In the genomic region with DNA sequence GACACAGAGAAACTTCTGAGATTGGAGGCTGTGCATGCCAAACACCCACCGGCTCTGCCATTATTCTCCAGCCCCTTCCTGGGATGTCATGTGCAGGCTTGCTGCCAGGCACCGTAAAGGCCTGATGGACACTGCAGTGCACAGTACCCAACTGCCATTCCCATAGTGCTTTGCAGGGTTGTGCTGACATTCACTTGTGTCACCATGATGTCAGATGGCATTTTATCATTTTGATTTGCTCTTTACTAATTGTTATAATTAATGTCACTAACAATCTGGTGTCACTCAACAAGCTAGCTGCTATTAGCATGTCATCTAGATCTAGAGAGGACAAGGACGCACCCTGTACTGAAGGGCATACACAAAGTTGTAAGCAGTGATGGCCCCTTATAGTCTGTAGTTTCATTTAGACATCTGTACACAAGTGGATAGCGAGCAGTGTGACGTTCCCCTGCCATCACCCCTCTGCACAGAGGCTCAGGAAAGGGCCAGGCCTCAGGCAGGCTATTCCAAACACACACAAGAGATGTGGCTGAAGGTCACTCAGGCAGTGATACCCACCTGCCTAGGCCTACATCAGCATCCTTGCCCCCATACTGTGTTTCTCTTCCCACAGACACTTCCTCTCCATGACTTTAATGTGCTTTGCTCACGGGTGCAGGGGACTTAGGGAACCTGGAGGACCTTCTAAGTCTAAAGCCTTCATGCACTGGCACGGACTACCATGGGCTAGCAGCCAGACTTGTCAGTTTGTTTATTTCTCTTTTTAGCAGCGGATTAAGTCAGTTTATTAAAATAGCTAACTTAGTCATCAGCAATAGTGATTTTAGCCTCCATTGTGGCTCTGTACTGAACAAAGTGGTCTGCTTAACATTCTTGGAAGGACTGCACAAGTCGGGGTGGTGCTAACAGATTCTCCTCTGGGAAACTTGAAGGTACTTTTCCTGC, we compare ENCODE assay signal across 11 mouse cellular contexts.
DNase-seq lines count a peak whose midpoint lies in the region; ATAC-seq lines count a peak whose summit lies in the region.
"Had no signal": no experiment of that assay in that cellular context is flagged by ENCODE, and none has a peak within 500 bp of the region (broad histone marks: within the 10 kb centered on the region; RNA-seq: fewer than 3 reads in every experiment).

No protein-coding gene starts in this region.

- H3K27ac ChIP-seq in lung, embryonic 15.5 days = peak overlapping the region; percentile 21; the same call in 1 of the 2 replicates
- no peak overlapping the region for H3K27ac ChIP-seq in forebrain, embryonic 13.5 days
- H3K27ac ChIP-seq in intestine, embryonic 16.5 days (ENCODE audit: low read length) = no peak overlapping the region
- H3K27ac ChIP-seq: kidney, postnatal 0 days; neural tube, embryonic 13.5 days had no signal

- 40% methylated on average over 9 of the region's 9 CpGs for WGBS in lung, embryonic 15.5 days
- WGBS in forebrain, embryonic 13.5 days = 80% methylated on average over 9 of the region's 9 CpGs
- 62% methylated on average over 9 of the region's 9 CpGs for WGBS in intestine, embryonic 16.5 days

- peak; percentile 22 for DNase-seq in adrenal gland, postnatal 14 days
- DNase-seq in adrenal gland, postnatal 25 days = no peak
- peak; percentile 21 to 32 for DNase-seq in urinary bladder, postnatal 36 days (ENCODE audit: low spot score in 2 of 2)
- DNase-seq in urinary bladder, adult 2 months (ENCODE audit: low spot score) = no peak
- no peak for DNase-seq in cerebellum, adult 8-10 months
- DNase-seq: thymus, postnatal 36 days had no signal

- H3K4me2 ChIP-seq in lung, embryonic 15.5 days = no peak overlapping the region
- H3K4me2 ChIP-seq in forebrain, embryonic 13.5 days = no peak overlapping the region
- no peak overlapping the region for H3K4me2 ChIP-seq in intestine, embryonic 16.5 days (ENCODE audit: low read depth, low read length)
- H3K4me2 ChIP-seq: neural tube, embryonic 13.5 days had no signal

- no peak overlapping the region for H3K9ac ChIP-seq in lung, embryonic 15.5 days
- H3K9ac ChIP-seq in forebrain, embryonic 13.5 days = no peak overlapping the region
- H3K9ac ChIP-seq in intestine, embryonic 16.5 days (ENCODE audit: low read depth, low read length) = no peak overlapping the region
- H3K9ac ChIP-seq: neural tube, embryonic 13.5 days had no signal

- no peaks in the 10 kb centered on the region for H3K27me3 ChIP-seq in lung, embryonic 15.5 days
- no peaks in the 10 kb centered on the region for H3K27me3 ChIP-seq in forebrain, embryonic 13.5 days
- H3K27me3 ChIP-seq in intestine, embryonic 16.5 days (replicated peaks; ENCODE audit: control insufficient read depth, insufficient read depth, low read length) = no peaks in the 10 kb centered on the region
- H3K27me3 ChIP-seq: neural tube, embryonic 13.5 days had no signal

- H3K36me3 ChIP-seq in lung, embryonic 15.5 days = no peaks in the 10 kb centered on the region
- peaks cover 6% of the 10 kb centered on the region; the same call in 1 of the 2 replicates for H3K36me3 ChIP-seq in forebrain, embryonic 13.5 days (ENCODE audit: poor library complexity, severe bottlenecking)
- no peaks in the 10 kb centered on the region for H3K36me3 ChIP-seq in intestine, embryonic 16.5 days (ENCODE audit: control insufficient read depth, insufficient read depth, low read length)
- H3K36me3 ChIP-seq: neural tube, embryonic 13.5 days had no signal

- no peaks in the 10 kb centered on the region for H3K9me3 ChIP-seq in lung, embryonic 15.5 days
- H3K9me3 ChIP-seq in forebrain, embryonic 13.5 days (replicated peaks) = no peaks in the 10 kb centered on the region; the same call in 1 of the 2 replicates
- H3K9me3 ChIP-seq in intestine, embryonic 16.5 days (ENCODE audit: control insufficient read depth, low read length) = no peaks in the 10 kb centered on the region
- H3K9me3 ChIP-seq: neural tube, embryonic 13.5 days had no signal

- ATAC-seq in lung, embryonic 15.5 days (ENCODE audit: borderline replicate concordance, extremely low read depth, low FRiP score, low TSS enrichment) = peak; percentile 63; the same call in 1 of the 2 replicates
- no peak for ATAC-seq in forebrain, embryonic 13.5 days
- no peak for ATAC-seq in intestine, embryonic 16.5 days

- H3K4me3 ChIP-seq in lung, embryonic 15.5 days = no peak overlapping the region
- H3K4me3 ChIP-seq in forebrain, embryonic 13.5 days = no peak overlapping the region
- no peak overlapping the region for H3K4me3 ChIP-seq in intestine, embryonic 16.5 days (ENCODE audit: low read length)
- H3K4me3 ChIP-seq: neural tube, embryonic 13.5 days had no signal

- H3K4me1 ChIP-seq in lung, embryonic 15.5 days = peaks cover 17% of the 10 kb centered on the region
- H3K4me1 ChIP-seq in forebrain, embryonic 13.5 days = peaks cover 12% of the 10 kb centered on the region
- H3K4me1 ChIP-seq in intestine, embryonic 16.5 days (ENCODE audit: control insufficient read depth, insufficient read depth, low read length) = peaks cover 7% of the 10 kb centered on the region; the same call in 1 of the 2 replicates

Comparison
In these comparisons a context has a peak if more than half of its experiments do, and no peak if none do; other contexts are left out.
1. DNase-seq: peak in adrenal gland, postnatal 14 days (single experiment) and urinary bladder, postnatal 36 days (2 of 2); none in adrenal gland, postnatal 25 days (single experiment), urinary bladder, adult 2 months (single experiment) and cerebellum, adult 8-10 months (single experiment).